Mouse (Mus musculus) embryonic facial prominence, embryonic 13.5 days (tissue): ENCODE data around the gene Krba1. TPM values are rescaled to one million over a fixed set of nuclear protein-coding genes. Genes with fewer than 3 reads are reported as not detected.

Experiments
- ATAC-seq: fragments of 200-750 bp; cut with Nextera tagmentation; 2 replicates; pipeline ENCODE4 v1.8.0; 2017; ENCODE audit warnings: low read depth; ENCODE audit not compliant: insufficient number of reproducible peaks, insufficient read depth, low FRiP score, low TSS enrichment
- H3K27ac ChIP-seq: fragments of 300-500 bp; sonication (generic); 2 replicates; pipeline ENCODE4 v1.5.1; 2015; ENCODE audit warnings: moderate library complexity, mild to moderate bottlenecking, inconsistent platforms
- H3K27me3 ChIP-seq: fragments of 300-500 bp; sonication (generic); 2 replicates; pipeline ENCODE4 v1.6.1; 2015; ENCODE audit warnings: mild to moderate bottlenecking, inconsistent platforms
- H3K36me3 ChIP-seq: fragments of 300-500 bp; sonication (generic); 2 replicates; pipeline ENCODE4 v1.6.1; 2015; ENCODE audit warnings: mild to moderate bottlenecking, inconsistent platforms
- H3K4me1 ChIP-seq: fragments of 300-500 bp; sonication (generic); 2 replicates; pipeline ENCODE4 v1.6.1; 2015; ENCODE audit warnings: inconsistent platforms
- H3K4me2 ChIP-seq: fragments of 300-500 bp; sonication (generic); 2 replicates; pipeline ENCODE4 v1.6.1; 2015; ENCODE audit warnings: moderate library complexity, mild to moderate bottlenecking, inconsistent platforms
- H3K4me3 ChIP-seq: fragments of 300-500 bp; sonication (generic); 2 replicates; pipeline ENCODE4 v1.5.1; 2015; ENCODE audit warnings: mild to moderate bottlenecking, inconsistent platforms
- H3K9ac ChIP-seq: fragments of 300-500 bp; sonication (generic); 2 replicates; pipeline ENCODE4 v1.6.1; 2015; ENCODE audit warnings: mild to moderate bottlenecking, inconsistent platforms
- H3K9me3 ChIP-seq: fragments of 300-500 bp; sonication (generic); 2 replicates; pipeline ENCODE4 v1.6.1; 2016; ENCODE audit warnings: inconsistent platforms
- WGBS: fragments of 180-500 bp; shearing (Covaris S2); methylation state at CpG from one replicate; pipeline ENCODE4 v1.1.7; 2015; ENCODE audit warnings: mixed read lengths; 5-methylcytosine and 5-hydroxymethylcytosine counted together
- polyA plus RNA-seq: library from polyadenylated mRNA; unstranded; fragments of >200 nt; fragmentation: Nextera tagmentation; extraction: Ambion mirVana; gene quantifications from 2 replicates; pipeline ENCODE4 v1.2.1, GENCODE M21; 2015

Gene Krba1
- polyA plus RNA-seq, 1 experiment from 2014 or later: 28.0 TPM

DNA sequence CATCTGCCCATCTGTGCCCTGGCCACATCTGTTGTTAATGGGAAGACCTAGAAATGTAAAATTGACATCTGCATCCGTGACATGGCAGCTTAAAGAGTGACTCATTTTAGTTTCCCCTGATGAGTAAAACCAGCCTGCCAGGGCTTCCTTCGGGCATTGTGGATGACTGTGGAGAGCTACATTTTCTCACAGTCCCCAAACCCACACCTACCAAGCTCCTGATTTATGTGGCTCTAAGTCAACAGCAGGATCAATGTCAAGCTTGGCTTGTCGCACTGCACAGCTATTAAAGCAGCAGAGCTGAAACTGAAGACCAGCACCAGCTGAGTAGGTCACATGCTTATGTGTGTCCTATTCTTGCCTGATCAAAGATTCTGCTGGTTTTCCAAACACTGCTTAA is 15.2 kb downstream of the Krba1 start:
- WGBS: 63% methylated on average over 3 of the region's 3 CpGs
- Histone ChIP-seq H3K27me3 (no peaks in the 10 kb centered on the region), H3K36me3 (peaks cover 98% of the 10 kb centered on the region), H3K9ac (no peak overlapping the region), H3K9me3 (no peaks in the 10 kb centered on the region), H3K27ac (no peak overlapping the region; the same call in 1 of the 2 replicates), H3K4me2 (no peak overlapping the region), H3K4me3 (no peak overlapping the region), H3K4me1 (no peaks in the 10 kb centered on the region)
- no peak for ATAC-seq

DNA sequence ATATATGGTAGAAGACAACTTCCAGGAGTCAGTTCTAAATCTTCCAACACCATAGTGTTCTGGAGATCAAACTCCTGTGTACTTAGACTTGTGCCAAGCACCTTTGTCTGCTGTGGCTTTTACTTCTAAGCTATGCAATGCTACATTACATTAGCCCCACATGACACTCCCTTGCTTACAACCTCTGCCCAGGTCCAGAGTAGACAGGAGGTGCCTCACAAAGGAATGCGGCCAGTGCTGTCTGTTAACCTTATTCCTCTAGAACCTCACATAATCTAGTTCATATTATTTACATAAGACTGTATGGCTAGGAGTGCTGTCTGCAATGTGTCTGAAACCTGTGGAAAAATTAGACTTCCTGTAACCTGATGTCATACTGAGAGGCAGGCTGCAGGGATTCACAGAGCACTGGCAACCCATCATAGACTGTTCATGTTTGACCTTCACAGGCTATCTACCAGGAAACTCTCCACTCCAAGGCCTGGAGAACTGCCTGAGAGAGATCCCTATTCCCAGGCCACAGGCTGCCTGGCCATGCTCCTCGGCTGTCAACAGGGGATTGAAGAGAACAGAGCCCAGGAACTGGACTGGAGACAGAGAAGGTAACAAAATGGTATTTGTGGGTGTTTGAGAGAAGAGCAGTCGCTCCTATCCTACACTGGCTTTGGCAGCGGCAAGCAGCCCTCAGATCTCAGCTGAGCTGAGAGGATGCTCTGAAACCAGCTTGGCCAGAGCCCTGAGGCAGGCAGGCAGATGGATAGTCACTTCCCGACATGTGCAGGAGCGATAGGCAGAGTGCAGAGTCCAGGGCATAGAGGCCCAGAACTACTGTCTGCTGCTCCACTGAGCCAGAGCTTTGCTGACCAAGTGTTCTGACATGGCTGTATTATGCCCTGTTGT is 16.1 kb downstream of the Krba1 start:
- no peak overlapping the region for H3K4me2 ChIP-seq
- H3K4me1 ChIP-seq: no peaks in the 10 kb centered on the region
- no peak overlapping the region for H3K27ac ChIP-seq
- WGBS: 93% methylated on average over 6 of the region's 6 CpGs
- H3K36me3 ChIP-seq: peaks cover 100% of the 10 kb centered on the region
- no peaks in the 10 kb centered on the region for H3K9me3 ChIP-seq
- H3K27me3 ChIP-seq: no peaks in the 10 kb centered on the region
- H3K9ac ChIP-seq: no peak overlapping the region
- no peak for ATAC-seq
- no peak overlapping the region for H3K4me3 ChIP-seq

DNA sequence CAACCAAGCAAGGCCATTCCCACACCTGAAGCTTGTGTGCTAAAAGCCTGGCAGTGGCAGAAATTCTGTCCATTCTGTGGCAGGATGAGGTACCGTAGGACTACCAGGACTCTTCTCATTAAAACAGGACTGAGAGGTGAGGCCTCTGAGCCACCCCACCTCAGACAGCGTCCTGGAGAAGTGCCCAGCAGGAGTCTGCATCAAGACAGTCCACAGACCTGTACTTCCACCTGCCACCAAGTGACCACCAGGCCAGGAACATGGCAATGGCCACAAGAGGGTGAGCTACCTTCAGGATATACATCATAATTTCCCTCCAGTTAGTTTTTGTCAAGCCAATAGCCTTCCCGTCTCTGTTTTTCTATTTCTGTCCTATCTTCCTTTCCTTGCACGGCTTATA is 16.8 kb downstream of the Krba1 start:
- WGBS: 87% methylated on average over 4 of the region's 4 CpGs
- H3K27me3 ChIP-seq: no peaks in the 10 kb centered on the region
- H3K4me3 ChIP-seq: no peak overlapping the region
- no peak overlapping the region for H3K9ac ChIP-seq
- H3K9me3 ChIP-seq: no peaks in the 10 kb centered on the region
- no peak for ATAC-seq
- peaks cover 100% of the 10 kb centered on the region for H3K36me3 ChIP-seq
- no peak overlapping the region for H3K27ac ChIP-seq
- H3K4me2 ChIP-seq: no peak overlapping the region
- no peaks in the 10 kb centered on the region for H3K4me1 ChIP-seq

DNA sequence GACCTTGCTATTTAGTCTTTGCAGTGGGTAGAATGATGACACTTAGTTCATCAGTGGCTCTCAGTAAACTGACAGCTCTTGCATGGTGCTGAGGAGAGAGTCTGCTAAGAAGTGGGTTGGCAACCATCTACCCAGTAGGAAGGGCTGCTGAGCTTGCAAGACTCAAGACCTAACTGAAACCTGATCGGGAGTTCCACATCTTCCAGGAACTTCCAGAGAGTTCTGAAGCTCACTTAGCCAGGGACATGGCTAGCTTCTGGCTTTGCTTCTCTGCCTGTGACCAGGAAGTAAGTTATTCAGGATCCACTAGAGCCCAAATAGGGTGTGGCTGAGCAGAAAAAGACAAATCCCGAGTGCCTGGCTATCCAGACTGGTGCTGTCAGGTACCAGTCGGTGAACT is 17.3 kb downstream of the Krba1 start:
- 88% methylated on average over 3 of the region's 3 CpGs for WGBS
- ATAC-seq: no peak
- no peak overlapping the region for H3K27ac ChIP-seq

DNA sequence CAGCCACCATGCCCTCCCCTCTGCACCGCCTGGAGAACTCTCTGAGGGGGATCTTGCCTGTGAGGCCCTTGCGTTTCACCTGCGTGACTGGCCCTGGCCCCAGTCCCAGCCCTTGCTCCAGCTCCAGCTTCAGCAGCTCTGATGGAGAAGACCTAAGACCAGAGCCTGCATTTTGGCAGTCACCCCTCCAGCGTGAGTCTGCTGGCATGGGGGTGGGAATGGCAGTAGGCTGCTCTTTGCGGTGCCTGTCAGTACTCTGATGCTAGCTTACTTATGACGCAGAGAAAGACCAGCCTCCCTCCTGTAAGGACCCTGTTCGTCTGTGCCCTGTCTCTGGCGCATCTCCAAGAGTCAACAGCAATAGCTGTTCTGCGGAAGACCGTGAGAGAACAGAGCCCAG is 17.7 kb downstream of the Krba1 start:
- no peak overlapping the region for H3K4me2 ChIP-seq
- no peak overlapping the region for H3K27ac ChIP-seq
- ATAC-seq: no peak
- H3K4me3 ChIP-seq: no peak overlapping the region
- 87% methylated on average over 10 of the region's 10 CpGs for WGBS
- H3K9me3 ChIP-seq: no peaks in the 10 kb centered on the region
- H3K9ac ChIP-seq: no peak overlapping the region
- H3K4me1 ChIP-seq: no peaks in the 10 kb centered on the region
- peaks cover 100% of the 10 kb centered on the region for H3K36me3 ChIP-seq
- H3K27me3 ChIP-seq: no peaks in the 10 kb centered on the region

More for the DNA sequence above, 17.3 kb downstream of the Krba1 start:
- H3K27me3 ChIP-seq: no peaks in the 10 kb centered on the region
- no peak overlapping the region for H3K4me3 ChIP-seq
- no peak overlapping the region for H3K9ac ChIP-seq
- H3K4me2 ChIP-seq: no peak overlapping the region
- H3K4me1 ChIP-seq: no peaks in the 10 kb centered on the region
- no peaks in the 10 kb centered on the region for H3K9me3 ChIP-seq
- H3K36me3 ChIP-seq: peaks cover 100% of the 10 kb centered on the region

DNA sequence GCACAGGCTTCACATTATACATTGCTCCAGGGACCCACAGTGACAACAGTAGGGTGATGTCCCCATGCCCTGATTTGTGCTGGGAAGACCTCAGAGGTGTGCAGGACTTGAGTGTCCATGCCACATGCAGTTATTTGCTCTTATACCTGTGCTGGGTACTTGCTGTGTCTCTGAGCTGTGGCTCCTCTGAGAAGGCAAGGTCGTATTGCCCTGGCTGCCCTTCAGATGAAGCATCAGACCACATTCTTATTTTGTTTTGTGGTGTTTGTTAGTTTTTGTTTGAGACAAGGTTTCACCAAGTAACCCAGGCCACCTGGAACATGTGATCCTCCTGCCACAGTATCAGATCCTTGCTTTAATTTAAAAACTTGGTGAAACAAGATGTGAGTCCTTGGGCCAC is 19.5 kb downstream of the Krba1 start:
- Histone ChIP-seq H3K27ac (no peak overlapping the region), H3K9ac (no peak overlapping the region), H3K9me3 (no peaks in the 10 kb centered on the region), H3K4me2 (no peak overlapping the region), H3K4me1 (no peaks in the 10 kb centered on the region), H3K4me3 (no peak overlapping the region), H3K36me3 (peaks cover 90% of the 10 kb centered on the region), H3K27me3 (no peaks in the 10 kb centered on the region)
- 87% methylated on average over 1 of the region's 1 CpGs for WGBS
- ATAC-seq: no peak

DNA sequence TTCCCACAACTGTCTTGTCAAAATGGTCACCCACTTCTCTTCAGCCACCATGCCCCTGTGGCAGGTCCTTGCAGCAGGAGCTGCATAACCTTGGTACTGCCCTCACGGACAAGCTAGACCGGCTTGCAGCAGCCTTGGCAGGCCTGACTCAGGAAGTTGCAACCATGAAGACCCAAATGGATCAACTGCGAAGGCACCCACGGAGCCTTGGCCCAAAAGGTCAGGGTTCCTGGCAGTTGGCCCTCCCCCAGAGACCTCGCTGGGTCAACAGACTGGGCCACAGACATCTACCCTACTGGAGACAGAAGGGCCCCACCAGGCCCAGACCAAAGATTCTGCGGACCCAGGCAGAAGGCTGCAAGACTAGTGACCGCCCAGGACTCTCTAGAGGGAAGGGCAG is 20.2 kb downstream of the Krba1 start:
- peaks cover 3% of the 10 kb centered on the region; the same call in 1 of the 2 replicates for H3K4me1 ChIP-seq
- H3K9ac ChIP-seq: no peak overlapping the region
- H3K27me3 ChIP-seq: no peaks in the 10 kb centered on the region
- ATAC-seq: no peak
- H3K36me3 ChIP-seq: peaks cover 82% of the 10 kb centered on the region
- H3K9me3 ChIP-seq: no peaks in the 10 kb centered on the region
- H3K27ac ChIP-seq: no peak overlapping the region
- H3K4me2 ChIP-seq: no peak overlapping the region
- no peak overlapping the region for H3K4me3 ChIP-seq
- 93% methylated on average over 7 of the region's 7 CpGs for WGBS

DNA sequence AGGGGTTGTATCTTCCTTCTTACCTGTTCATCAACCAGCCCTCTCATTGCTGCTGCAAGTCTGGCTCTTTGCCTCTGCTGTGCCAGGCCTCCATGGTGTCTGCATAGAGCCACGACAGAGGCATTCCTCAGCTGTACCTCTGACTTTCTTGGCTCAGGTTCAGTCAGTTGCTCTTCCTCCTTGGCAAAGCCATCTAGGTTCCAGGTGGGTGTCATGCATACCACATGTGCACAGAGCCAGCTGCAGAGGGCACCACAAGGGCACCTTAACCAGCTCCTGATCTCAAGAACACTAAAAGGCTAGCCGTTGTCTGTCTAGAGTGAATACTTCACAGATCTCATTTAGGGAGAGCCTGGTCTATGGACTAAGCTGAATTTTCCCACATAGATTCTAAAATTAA is 21.1 kb downstream of the Krba1 start:
- no peak overlapping the region for H3K27ac ChIP-seq
- no peak overlapping the region for H3K4me3 ChIP-seq
- H3K4me1 ChIP-seq: peaks cover 4% of the 10 kb centered on the region; the same call in 1 of the 2 replicates
- peaks cover 74% of the 10 kb centered on the region for H3K36me3 ChIP-seq
- 78% methylated on average over 2 of the region's 2 CpGs for WGBS
- no peak overlapping the region for H3K4me2 ChIP-seq
- H3K27me3 ChIP-seq: no peaks in the 10 kb centered on the region
- H3K9me3 ChIP-seq: no peaks in the 10 kb centered on the region
- no peak for ATAC-seq
- no peak overlapping the region for H3K9ac ChIP-seq

DNA sequence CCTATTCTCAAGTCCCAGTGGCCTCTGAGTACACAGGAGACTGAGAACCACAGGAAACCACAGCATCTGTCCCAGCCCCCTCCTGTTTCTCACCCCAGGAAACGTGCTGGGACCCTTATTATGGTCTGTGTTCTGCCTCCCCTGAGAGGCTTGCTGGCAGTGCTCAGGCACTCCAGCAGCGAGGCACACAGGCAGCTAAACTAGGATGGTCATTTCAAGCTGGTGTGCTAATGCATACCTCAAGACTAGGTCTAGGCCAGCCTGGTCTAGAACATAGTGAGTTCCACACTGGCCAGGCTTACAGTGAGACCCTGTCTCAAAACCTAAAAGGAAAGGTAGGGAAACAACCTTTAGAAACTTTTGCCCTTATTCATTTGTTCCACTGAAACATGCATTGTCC is 25.3 kb downstream of the Krba1 start:
- 10% methylated on average over 2 of the region's 2 CpGs for WGBS
- H3K4me1 ChIP-seq: peaks cover 11% of the 10 kb centered on the region
- no peak for ATAC-seq
- H3K4me3 ChIP-seq: no peak overlapping the region
- no peaks in the 10 kb centered on the region for H3K27me3 ChIP-seq
- H3K4me2 ChIP-seq: no peak overlapping the region
- H3K27ac ChIP-seq: no peak overlapping the region
- H3K9me3 ChIP-seq: no peaks in the 10 kb centered on the region
- H3K9ac ChIP-seq: no peak overlapping the region
- peaks cover 32% of the 10 kb centered on the region for H3K36me3 ChIP-seq

DNA sequence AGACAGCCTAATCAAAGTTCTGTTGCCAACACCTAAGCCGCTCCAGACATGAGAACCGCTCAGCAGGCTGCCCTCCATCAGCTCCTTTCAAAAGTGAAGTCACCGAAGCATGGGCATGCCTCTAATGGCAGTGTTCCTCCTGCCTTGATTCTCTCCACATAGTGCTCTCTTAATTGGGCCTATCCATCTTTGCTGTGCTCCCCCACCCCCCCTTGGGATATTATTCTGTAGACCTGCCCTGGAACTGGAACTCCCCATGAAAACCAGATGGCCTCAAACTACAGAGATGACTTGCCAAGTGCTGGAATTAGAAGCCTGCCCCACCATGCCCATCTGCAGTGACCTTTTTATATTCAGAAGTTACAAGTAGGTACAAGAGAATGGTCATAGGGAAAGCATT is 27.9 kb downstream of the Krba1 start:
- Histone ChIP-seq H3K4me3 (no peak overlapping the region), H3K36me3 (peaks cover 6% of the 10 kb centered on the region; the same call in 1 of the 2 replicates), H3K27me3 (no peaks in the 10 kb centered on the region), H3K4me2 (no peak overlapping the region), H3K27ac (no peak overlapping the region), H3K9ac (no peak overlapping the region), H3K9me3 (no peaks in the 10 kb centered on the region), H3K4me1 (peaks cover 11% of the 10 kb centered on the region)
- WGBS: 77% methylated on average over 3 of the region's 3 CpGs
- no peak for ATAC-seq

DNA sequence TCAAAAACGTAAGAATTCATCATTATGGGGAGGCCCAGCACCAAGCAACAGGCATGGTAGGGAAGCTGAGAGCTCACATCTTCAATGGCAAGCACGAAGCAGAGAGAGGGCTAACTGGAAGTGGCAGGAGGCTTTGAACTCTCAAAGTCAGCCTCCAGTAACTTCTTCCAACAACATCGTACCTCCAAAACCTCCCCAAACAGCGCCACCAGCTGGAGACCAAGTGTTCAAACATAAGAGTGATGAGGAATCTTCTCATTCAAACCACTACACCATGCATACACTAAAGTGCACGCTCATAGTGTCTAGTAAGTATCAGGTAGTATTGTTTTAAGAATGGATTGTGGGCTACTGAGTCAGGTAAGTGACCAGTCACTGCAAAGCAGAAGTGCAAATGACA is 28.7 kb downstream of the Krba1 start:
- no peaks in the 10 kb centered on the region for H3K36me3 ChIP-seq
- H3K27ac ChIP-seq: no peak overlapping the region
- no peaks in the 10 kb centered on the region for H3K27me3 ChIP-seq
- WGBS: 69% methylated on average over 5 of the region's 5 CpGs
- no peak for ATAC-seq
- H3K9me3 ChIP-seq: no peaks in the 10 kb centered on the region
- peaks cover 11% of the 10 kb centered on the region for H3K4me1 ChIP-seq
- no peak overlapping the region for H3K4me2 ChIP-seq
- H3K9ac ChIP-seq: no peak overlapping the region
- H3K4me3 ChIP-seq: no peak overlapping the region

DNA sequence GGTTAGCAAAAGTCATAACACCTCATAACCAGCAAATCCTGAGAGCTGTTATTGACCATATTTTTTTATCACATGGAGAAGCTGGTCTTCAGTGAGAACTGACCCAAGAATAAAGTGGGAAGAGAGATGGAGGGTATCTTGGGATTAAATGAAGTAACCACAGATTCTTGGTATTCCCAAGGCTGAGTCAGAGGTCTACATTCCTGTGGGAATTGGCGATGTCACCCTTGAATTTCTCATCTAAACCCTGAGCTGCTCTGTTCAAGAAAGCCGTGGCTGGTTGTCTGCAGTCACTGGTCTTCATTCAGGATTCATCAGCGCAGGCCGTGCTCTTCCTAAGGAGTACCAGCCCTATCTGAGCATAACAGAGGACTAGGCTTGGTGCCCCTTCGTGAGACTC is 31.6 kb downstream of the Krba1 start:
- H3K4me3 ChIP-seq: no peak overlapping the region
- no peaks in the 10 kb centered on the region for H3K27me3 ChIP-seq
- H3K9ac ChIP-seq: no peak overlapping the region
- 80% methylated on average over 5 of the region's 5 CpGs for WGBS
- ATAC-seq: no peak
- H3K9me3 ChIP-seq: no peaks in the 10 kb centered on the region
- no peak overlapping the region for H3K4me2 ChIP-seq
- H3K36me3 ChIP-seq: no peaks in the 10 kb centered on the region
- H3K4me1 ChIP-seq: peaks cover 7% of the 10 kb centered on the region; the same call in 1 of the 2 replicates
- no peak overlapping the region for H3K27ac ChIP-seq
